Mouse (Mus musculus) embryonic fibroblast, embryonic 13.5 days (primary cell): Measurements from ENCODE around the gene Fam53b.

Experiments used
- CTCF ChIP-seq: IDR thresholded peaks from 2 replicates; pipeline ENCODE4 v1.5.1; 2011; ENCODE audit warnings: mild to moderate bottlenecking, control low read depth, low read length, moderate library complexity, borderline replicate concordance; ENCODE audit not compliant: insufficient read depth
- POLR2A ChIP-seq: IDR thresholded peaks from 2 replicates; pipeline ENCODE4 v1.6.1; 2011; ENCODE audit warnings: low read depth, mild to moderate bottlenecking, control low read depth, low read length, moderate library complexity

- no peak for TF ChIP-seq POLR2A
- no peak for TF ChIP-seq CTCF
Observed at GRCm38 (mm10) chr7:132775922-132776321, 37.8 kb downstream of the Fam53b start.
